Mouse (Mus musculus) CH12F3 (cell line): ENCODE data around the gene Sall2.
"Not testable (repeated sequence)": the region's sequence is repeated elsewhere in the genome, so short reads cannot be mapped to it uniquely, and the experiment has no call there.

ENCODE experiments used
- in situ Hi-C: fragments of 300-500 bp; cut with MboI; formaldehyde crosslinking; loops from 2 replicates; pipeline ENCODE4 v1.14.3; 2020; ENCODE audit warnings: low sequenced_read_pairs

Gene Sall2

DNA sequence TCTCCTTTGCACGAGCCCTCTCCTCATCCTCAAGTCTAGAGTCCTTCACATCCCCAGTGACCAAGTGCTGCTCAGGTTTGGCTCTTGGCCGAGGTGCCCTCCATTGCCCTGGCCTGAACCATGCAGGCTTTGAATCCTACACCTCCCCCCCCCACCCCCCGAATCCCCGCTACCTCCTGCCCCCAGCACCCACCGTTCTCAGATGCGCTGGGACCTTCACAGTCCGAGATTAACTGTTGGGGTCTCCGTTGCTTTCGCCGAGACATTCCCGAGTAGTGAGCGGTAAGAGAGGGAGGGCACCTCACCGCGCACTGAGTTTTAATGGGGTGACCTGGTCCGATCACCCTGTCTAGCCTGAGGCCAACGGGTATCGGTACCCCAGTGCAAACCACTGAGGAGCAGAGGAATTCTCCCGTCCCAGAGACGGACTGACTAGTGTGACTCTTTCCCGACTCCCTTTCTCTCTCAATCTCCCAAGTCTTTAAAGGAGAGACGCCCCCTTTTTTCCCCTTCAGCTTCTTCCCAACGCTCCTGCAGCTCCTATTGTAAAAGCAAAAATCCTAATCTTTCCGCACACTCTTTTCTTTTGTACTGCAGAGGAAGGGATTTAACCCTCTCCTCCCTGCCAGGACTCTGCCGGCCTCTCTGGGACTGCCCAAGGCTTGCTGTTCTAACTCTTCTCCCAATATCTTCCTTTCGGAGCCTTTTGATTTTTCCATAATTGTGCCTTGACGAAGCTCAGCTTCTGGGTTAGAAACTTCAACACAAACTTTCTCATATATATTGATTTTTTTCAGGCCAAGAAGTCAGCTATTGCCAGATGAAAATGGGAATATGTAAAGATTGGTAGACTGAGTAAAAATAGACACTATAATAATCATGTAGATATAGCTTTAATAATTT lies at the start of gene Sall2:
Gene Sall2 (minus strand): TSS at position 853 of the 903 bp plus-strand sequence.
- in situ Hi-C loops = loop anchor here (10.0 kb wide), 1 partner anchor 203 kb away; no protein-coding TSS in a partner anchor

- in situ Hi-C loops = no loop called here
These were observed 40.2 kb upstream of the Sall2 start for GRCm38 (mm10) chr14:52368741-52369140.

DNA sequence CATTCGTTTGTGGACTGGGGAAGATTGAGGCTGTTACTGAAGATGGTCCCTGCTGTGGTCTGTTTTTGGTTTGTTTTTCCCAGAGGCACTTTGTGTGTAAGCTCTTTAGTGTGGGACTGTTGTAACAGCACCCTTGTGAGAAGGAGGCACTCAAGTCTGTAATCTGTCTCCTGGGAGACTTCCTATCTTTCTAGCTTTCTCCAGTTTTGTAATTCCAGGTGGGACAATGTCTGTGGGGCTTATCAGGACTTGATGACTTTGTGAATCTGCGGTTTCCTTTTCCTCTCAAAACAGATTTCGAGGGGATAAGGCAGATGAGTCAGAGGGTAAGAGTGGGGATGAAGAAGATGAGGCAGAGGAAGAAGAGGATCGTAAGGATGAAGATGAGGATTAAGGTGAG lies 27.7 kb upstream of the Sall2 start, which contains the start of gene Olfr1513:
Gene Olfr1513 (minus strand): TSS at position 101 of the 400 bp plus-strand sequence.
- in situ Hi-C loops = no loop called here

- in situ Hi-C loops = no loop called here
These were observed 10.9 kb upstream of the Sall2 start for GRCm38 (mm10) chr14:52339512-52339852.

- in situ Hi-C loops = no loop called here
These were observed 10.4 kb upstream of the Sall2 start for GRCm38 (mm10) chr14:52338751-52339511.

GRCm38 (mm10) chr14:52332171-52332570 lies 3.6 kb upstream of the Sall2 start:
- in situ Hi-C loops = no loop called here

DNA sequence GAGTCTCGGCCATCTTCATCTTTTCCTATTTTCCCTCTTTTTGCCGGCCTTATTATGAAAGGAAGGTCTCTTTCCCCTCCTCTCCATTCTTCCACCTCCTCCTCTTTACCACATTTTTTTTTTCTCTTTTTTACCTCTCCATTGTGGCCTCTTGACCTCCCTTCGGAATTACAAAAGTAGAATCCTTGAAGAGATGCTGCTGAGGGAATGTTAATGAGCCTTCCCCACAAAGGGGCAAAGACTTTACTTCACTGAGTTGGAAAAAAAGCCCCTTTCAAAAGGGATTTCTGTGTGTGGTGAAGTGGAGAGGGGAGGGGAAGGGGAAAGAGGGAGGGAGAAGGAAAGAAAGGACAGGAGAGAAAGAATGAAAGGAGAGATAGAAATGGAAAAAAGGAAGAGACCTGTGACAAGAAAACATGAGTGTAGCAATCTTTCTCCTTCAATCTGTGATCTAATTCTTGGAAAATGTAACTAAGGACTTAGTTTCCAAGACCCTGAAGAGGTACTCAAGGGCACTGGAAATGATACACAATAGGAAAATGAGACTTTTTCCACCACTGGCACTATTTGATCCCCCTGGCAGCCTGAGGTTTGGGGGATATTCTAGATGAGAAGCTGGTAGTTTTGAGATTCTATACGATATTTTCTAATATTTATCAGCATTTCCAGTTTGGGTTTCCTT lies 2.6 kb upstream of the Sall2 start:
- in situ Hi-C loops = no loop called here

- in situ Hi-C loops = loop anchor here (10.0 kb wide), 1 partner anchor 203 kb away; no protein-coding TSS in a partner anchor
These were observed 1.1 kb downstream of the Sall2 start for GRCm38 (mm10) chr14:52327375-52327901.

GRCm38 (mm10) chr14:52325890-52326289 lies 2.7 kb downstream of the Sall2 start:
- in situ Hi-C loops = loop anchor here (10.0 kb wide), 1 partner anchor 201 kb away; no protein-coding TSS in a partner anchor

DNA sequence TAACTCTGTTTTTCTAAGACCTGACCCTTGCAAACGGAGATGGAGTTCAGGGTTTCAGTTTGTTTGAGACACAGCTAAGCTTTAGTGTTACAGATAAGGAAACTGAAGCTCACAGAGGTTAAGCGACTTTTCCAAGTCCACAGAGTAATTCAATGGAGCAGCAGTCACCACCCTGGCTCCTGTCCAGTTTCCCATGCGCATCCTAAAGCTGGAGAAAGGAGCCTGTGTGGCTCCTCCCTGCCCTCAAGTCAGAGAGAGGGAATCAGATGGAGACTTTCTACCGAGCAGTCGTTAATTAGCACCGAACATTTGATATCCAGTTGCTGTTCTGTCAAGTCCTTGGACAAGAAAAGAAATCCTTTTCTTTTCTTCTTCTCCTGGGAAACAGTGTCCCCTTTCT lies 9.2 kb downstream of the Sall2 start:
- in situ Hi-C loops = no loop called here

- in situ Hi-C loops = no loop called here
These were observed 11.9 kb downstream of the Sall2 start for GRCm38 (mm10) chr14:52316441-52317225.

GRCm38 (mm10) chr14:52315792-52316440 lies 12.6 kb downstream of the Sall2 start:
- in situ Hi-C loops = no loop called here

DNA sequence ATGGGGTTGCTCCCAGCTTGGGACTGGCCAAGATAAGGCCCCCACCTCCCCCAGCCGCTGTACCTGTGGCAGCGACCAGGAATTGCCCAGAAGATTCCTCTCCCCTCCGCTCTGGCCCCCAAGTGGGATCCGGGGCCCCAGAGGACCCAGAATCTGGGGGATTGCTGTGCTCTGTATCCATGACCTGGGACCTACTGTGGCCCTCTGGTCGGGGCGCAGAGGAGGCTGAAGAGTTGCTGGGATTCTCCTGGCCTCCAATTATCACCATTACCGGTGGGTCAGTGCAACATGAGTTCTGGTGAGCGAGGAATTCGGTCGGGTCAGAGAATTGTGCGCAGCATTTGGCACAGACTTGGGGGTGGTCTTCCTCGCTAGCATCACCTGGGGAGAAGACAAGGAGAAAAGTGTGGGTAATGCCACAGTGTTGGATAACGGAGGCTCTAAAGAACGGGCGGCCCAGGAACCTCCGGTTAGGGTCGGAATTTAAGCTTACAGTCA lies 13.2 kb downstream of the Sall2 start:
- in situ Hi-C loops = no loop called here

GRCm38 (mm10) chr14:52314808-52315150 lies 13.8 kb downstream of the Sall2 start:
- in situ Hi-C loops = no loop called here

DNA sequence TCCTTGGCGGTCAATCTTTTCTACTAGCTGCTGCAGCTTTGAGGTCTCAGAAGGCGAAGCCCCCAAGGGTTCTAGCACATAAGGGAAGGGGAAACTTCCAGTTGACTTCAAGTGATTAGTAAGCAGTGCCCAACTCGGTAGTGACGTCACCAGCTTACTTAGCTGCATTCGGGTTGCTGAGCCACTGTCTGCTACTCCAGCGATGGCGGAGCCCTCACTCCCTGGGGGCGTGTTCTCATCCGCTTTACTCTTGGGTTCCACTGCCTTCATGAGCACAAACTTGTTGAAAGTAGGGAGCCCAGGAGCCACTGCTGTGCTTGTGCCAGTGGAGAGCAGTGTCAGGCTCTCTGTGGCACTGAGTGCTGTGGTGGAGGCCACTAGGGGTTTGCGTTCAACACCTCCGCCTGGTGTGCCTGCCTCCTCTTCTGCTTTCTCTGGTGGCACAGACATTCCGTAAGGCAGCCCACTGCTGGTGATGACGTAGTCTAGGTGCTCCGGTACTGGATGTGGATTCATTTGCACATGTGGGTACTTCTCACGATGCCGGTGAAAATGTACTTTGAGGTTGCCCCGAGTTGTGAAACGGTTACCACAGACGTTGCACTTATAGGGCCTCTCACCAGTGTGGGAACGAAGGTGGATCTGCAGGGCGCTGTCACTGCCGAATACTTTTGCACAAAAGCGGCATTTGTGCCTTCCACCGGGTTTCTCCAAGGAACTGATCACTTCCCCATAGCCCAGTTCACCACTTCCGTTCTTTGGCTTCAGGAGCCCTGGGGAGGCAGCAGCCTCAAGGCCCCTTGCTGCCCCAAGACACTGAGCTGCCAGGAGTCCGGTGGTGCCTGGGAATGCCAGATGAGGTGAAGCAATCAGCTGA lies 14.4 kb downstream of the Sall2 start:
- in situ Hi-C loops = no loop called here

- in situ Hi-C loops = no loop called here
These were observed 17.7 kb downstream of the Sall2 start for GRCm38 (mm10) chr14:52310906-52311305.

DNA sequence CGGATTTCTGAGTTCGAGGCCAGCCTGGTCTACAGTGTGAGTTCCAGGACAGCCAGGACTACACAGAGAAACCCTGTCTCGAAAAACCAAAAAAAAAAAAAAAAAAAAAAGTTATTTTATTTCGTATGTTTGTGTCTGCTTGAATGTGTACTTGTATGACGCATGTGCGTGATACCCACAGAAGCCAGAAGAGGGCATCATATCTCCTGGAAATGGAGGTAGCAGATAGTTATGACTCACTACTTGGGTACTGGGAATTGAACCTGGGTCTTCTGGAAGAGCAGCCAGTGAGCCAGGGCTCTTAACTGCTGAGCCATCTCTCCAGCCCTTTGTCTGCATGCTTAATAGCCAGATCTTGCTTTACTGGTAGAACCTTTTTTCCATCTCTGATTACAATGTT lies 18.2 kb downstream of the Sall2 start:
- in situ Hi-C loops = not testable (repeated sequence)

DNA sequence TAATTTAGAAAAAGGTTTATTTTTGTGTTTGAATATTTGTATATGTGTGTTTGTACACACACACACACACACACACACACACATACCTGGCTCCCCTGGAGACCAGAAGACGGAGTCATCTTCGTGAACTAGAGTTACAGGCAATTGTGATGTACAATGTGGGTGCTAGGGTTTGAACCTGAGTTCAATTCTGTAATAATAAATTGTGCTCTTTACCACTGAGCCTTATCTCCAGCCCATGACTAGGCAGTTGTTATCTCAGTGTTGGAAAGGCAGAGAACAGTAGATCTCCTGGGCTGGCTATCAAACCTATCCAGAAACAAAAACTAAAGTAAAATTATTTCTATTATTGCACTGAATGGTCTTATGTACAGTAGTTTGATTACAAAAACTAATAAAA lies 22.5 kb downstream of the Sall2 start:
- in situ Hi-C loops = no loop called here
